Comparison of ENCODE assay signal across 31 mouse cellular contexts in genomic region chr13:91976541-91976940, GRCm38 (mm10).
"Had no signal": no experiment of that assay in that cellular context is flagged by ENCODE, and none has a peak within 500 bp of the region (broad histone marks: within the 10 kb centered on the region; RNA-seq: fewer than 3 reads in every experiment).

No protein-coding gene starts in this region.

- H3K4me2 ChIP-seq: limb, embryonic 12.5 days; limb, embryonic 13.5 days; limb, embryonic 15.5 days; liver, embryonic 11.5 days; liver, embryonic 12.5 days; liver, embryonic 13.5 days; liver, embryonic 15.5 days; lung, embryonic 14.5 days; lung, embryonic 15.5 days; midbrain, embryonic 11.5 days; midbrain, embryonic 12.5 days; midbrain, embryonic 13.5 days; midbrain, embryonic 15.5 days had no signal

- H3K36me3 ChIP-seq: limb, embryonic 10.5 days; limb, embryonic 12.5 days; limb, embryonic 13.5 days; limb, embryonic 15.5 days; liver, embryonic 12.5 days; liver, embryonic 13.5 days; liver, embryonic 15.5 days; lung, embryonic 15.5 days; midbrain, embryonic 10.5 days; midbrain, embryonic 12.5 days; midbrain, embryonic 13.5 days; midbrain, embryonic 15.5 days had no signal

- H3K4me3 ChIP-seq: limb, embryonic 10.5 days; limb, embryonic 12.5 days; limb, embryonic 13.5 days; limb, embryonic 15.5 days; liver, embryonic 12.5 days; liver, embryonic 13.5 days; liver, embryonic 15.5 days; lung, embryonic 15.5 days; megakaryocyte, embryonic 14.5 days; midbrain, embryonic 10.5 days; midbrain, embryonic 12.5 days; midbrain, embryonic 13.5 days; midbrain, embryonic 15.5 days; myocyte had no signal

- DNase-seq: left cerebral cortex, postnatal 4 days; liver; liver, embryonic 13.5 days; liver, postnatal 0 days; lung, adult 18-20 months; lung, adult 2 months; lung, embryonic 14.5 days; lung, postnatal 10 days; lung, postnatal 14 days; lung, postnatal 36 days; lung, postnatal 4 days; midbrain, embryonic 14.5 days had no signal

- ATAC-seq: liver, embryonic 12.5 days; liver, postnatal 0 days; lung, postnatal 0 days; midbrain, embryonic 13.5 days; midbrain, embryonic 15.5 days; midbrain, embryonic 16.5 days had no signal

- H3K9ac ChIP-seq: limb, embryonic 12.5 days; limb, embryonic 13.5 days; limb, embryonic 15.5 days; liver, embryonic 12.5 days; liver, embryonic 13.5 days; liver, embryonic 14.5 days; liver, embryonic 15.5 days; liver, postnatal 0 days; lung, embryonic 14.5 days; lung, embryonic 15.5 days; midbrain, embryonic 12.5 days; midbrain, embryonic 13.5 days; midbrain, embryonic 15.5 days had no signal

- H3K4me1 ChIP-seq: limb, embryonic 10.5 days; limb, embryonic 12.5 days; limb, embryonic 13.5 days; limb, embryonic 15.5 days; liver, embryonic 12.5 days; liver, embryonic 13.5 days; liver, embryonic 15.5 days; lung, embryonic 15.5 days; megakaryocyte, embryonic 14.5 days; midbrain, embryonic 10.5 days; midbrain, embryonic 12.5 days; midbrain, embryonic 13.5 days; midbrain, embryonic 15.5 days had no signal

- H3K27ac ChIP-seq: limb, embryonic 10.5 days; limb, embryonic 12.5 days; limb, embryonic 13.5 days; limb, embryonic 15.5 days; liver, embryonic 12.5 days; liver, embryonic 13.5 days; liver, embryonic 14.5 days; liver, embryonic 15.5 days; lung, embryonic 15.5 days; macrophage; midbrain, embryonic 10.5 days; midbrain, embryonic 12.5 days; midbrain, embryonic 13.5 days; midbrain, embryonic 15.5 days had no signal

- H3K27me3 ChIP-seq: limb, embryonic 12.5 days; limb, embryonic 13.5 days; limb, embryonic 15.5 days; liver, embryonic 12.5 days; liver, embryonic 13.5 days; liver, embryonic 15.5 days; lung, embryonic 15.5 days; megakaryocyte, embryonic 14.5 days; midbrain, embryonic 12.5 days; midbrain, embryonic 13.5 days; midbrain, embryonic 15.5 days had no signal

- H3K9me3 ChIP-seq: limb, embryonic 10.5 days; limb, embryonic 12.5 days; limb, embryonic 13.5 days; limb, embryonic 15.5 days; liver, embryonic 12.5 days; liver, embryonic 13.5 days; liver, embryonic 15.5 days; lung, embryonic 15.5 days; megakaryocyte, embryonic 14.5 days; midbrain, embryonic 10.5 days; midbrain, embryonic 12.5 days; midbrain, embryonic 13.5 days; midbrain, embryonic 15.5 days had no signal
